9 mouse cellular contexts compared by ENCODE assay signal in genomic region chr17:34205746-34206176, GRCm38 (mm10). TPM values are rescaled to one million over a fixed set of nuclear protein-coding genes. Genes with fewer than 3 reads are reported as not detected.
DNase-seq lines count a peak whose midpoint lies in the region; ATAC-seq and TF ChIP-seq lines count a peak whose summit lies in the region.
"Had no signal": no experiment of that assay in that cellular context is flagged by ENCODE, and none has a peak within 500 bp of the region (broad histone marks: within the 10 kb centered on the region; RNA-seq: fewer than 3 reads in every experiment).

No protein-coding gene starts in this region.

- peak overlapping the region; percentile 17 for H3K4me3 ChIP-seq in cerebellum, adult 2 months (replicated peaks; ENCODE audit: insufficient read depth, low read depth, low read length)
- H3K4me3 ChIP-seq in heart, postnatal 0 days (ENCODE audit: low read depth, low read length) = peak overlapping the region; percentile 93
- peak overlapping the region; percentile 88 for H3K4me3 ChIP-seq in liver, embryonic 15.5 days (replicated peaks)
- H3K4me3 ChIP-seq in small intestine, adult 2 months (ENCODE audit: low read depth, low read length) = peak overlapping the region; percentile 82

- no peak overlapping the region for H3K27ac ChIP-seq in cerebellum, adult 2 months (ENCODE audit: insufficient read depth, low read length)
- no peak overlapping the region for H3K27ac ChIP-seq in heart, postnatal 0 days (ENCODE audit: low read depth)
- peak overlapping the region; percentile 67 for H3K27ac ChIP-seq in liver, embryonic 15.5 days (replicated peaks)
- peak overlapping the region; percentile 56 for H3K27ac ChIP-seq in small intestine, adult 2 months (ENCODE audit: insufficient read depth, low read depth, low read length)
- H3K27ac ChIP-seq: limb, embryonic 15.5 days had no signal

- TF ChIP-seq POLR2A in cerebellum, adult 2 months (IDR thresholded peaks at IDR 0.05; ENCODE audit: borderline replicate concordance, insufficient read depth, low read length) = no peak
- TF ChIP-seq POLR2A in brain, embryonic 14.5 days (IDR thresholded peaks at IDR 0.05; ENCODE audit: borderline replicate concordance, extremely low read depth, insufficient read depth, insufficient read length, poor library complexity, severe bottlenecking) = no peak
- TF ChIP-seq POLR2A in small intestine, adult 2 months (IDR thresholded peaks at IDR 0.05; ENCODE audit: low read depth, low read length) = no peak

- TF ChIP-seq CTCF in cerebellum, adult 2 months (IDR thresholded peaks at IDR 0.05; ENCODE audit: borderline replicate concordance, insufficient read depth, low read depth, low read length) = peak; percentile 49; the same call in 1 of the 2 replicates
- TF ChIP-seq CTCF in brain, embryonic 14.5 days (IDR thresholded peaks at IDR 0.05; ENCODE audit: borderline replicate concordance, extremely low read depth, insufficient read depth, insufficient read length) = peak; percentile 51; the same call in 1 of the 2 replicates
- TF ChIP-seq CTCF in heart, postnatal 0 days (IDR thresholded peaks at IDR 0.05; ENCODE audit: low read depth) = peak; percentile 58
- TF ChIP-seq CTCF in small intestine, adult 2 months (IDR thresholded peaks at IDR 0.05; ENCODE audit: extremely low read depth, insufficient read length, insufficient replicate concordance, low read depth, low read length) = peak; percentile 46; the same call in 1 of the 2 replicates

- peak overlapping the region; percentile 99 for H3K4me2 ChIP-seq in heart, postnatal 0 days (ENCODE audit: low read depth, low read length)
- H3K4me2 ChIP-seq in liver, embryonic 15.5 days = peak overlapping the region; percentile 94

- peak; percentile 37; the same call in 1 of the 2 replicates for ATAC-seq in heart, postnatal 0 days (ENCODE audit: insufficient read depth, low read depth)
- 0 out of 2 replicates have a peak, but pooled peaks have one; percentile 24 for ATAC-seq in liver, embryonic 15.5 days (ENCODE audit: insufficient read depth)

- DNase-seq in cerebellum, adult 2 months = peak in 1 of 2 experiments; percentile 16
- DNase-seq in cerebellum, adult 11-12 months = no peak
- DNase-seq in 3T3-L1 (ENCODE audit: low read depth, low spot score) = peak; percentile 73
- DNase-seq in brain, embryonic 14.5 days (ENCODE audit: low read depth) = peak; percentile 29
- DNase-seq in heart, postnatal 0 days (ENCODE audit: low spot score) = peak; percentile 35
- DNase-seq in layer of hippocampus, postnatal 25 days (ENCODE audit: extremely low spot score in 1 of 2, low spot score in 1 of 2) = no peak

- H3K9ac ChIP-seq in heart, postnatal 0 days (replicated peaks; ENCODE audit: low read depth, low read length) = peak overlapping the region; percentile 75; the same call in 1 of the 2 replicates
- peak overlapping the region; percentile 77 for H3K9ac ChIP-seq in liver, embryonic 15.5 days
- H3K9ac ChIP-seq: limb, embryonic 15.5 days had no signal

- H3K36me3 ChIP-seq in heart, postnatal 0 days (replicated peaks; ENCODE audit: control insufficient read depth, insufficient read depth, low read length) = no peaks in the 10 kb centered on the region
- H3K36me3 ChIP-seq in liver, embryonic 15.5 days (replicated peaks) = no peaks in the 10 kb centered on the region
- peaks cover 20% of the 10 kb centered on the region for H3K36me3 ChIP-seq in small intestine, adult 2 months (ENCODE audit: control insufficient read depth, insufficient read depth, low read length)
- H3K36me3 ChIP-seq: limb, embryonic 15.5 days had no signal

- TF ChIP-seq EP300 in heart, postnatal 0 days (IDR thresholded peaks at IDR 0.05; ENCODE audit: low read depth) = no peak

- 24% methylated on average over 9 of the region's 9 CpGs for WGBS in cerebellum, adult 2 months
- WGBS in heart, postnatal 0 days = 14% methylated on average over 9 of the region's 9 CpGs
- WGBS in liver, embryonic 15.5 days (ENCODE audit: insufficient replicate concordance) = 10% methylated on average over 9 of the region's 9 CpGs
- 32% methylated on average over 9 of the region's 9 CpGs for WGBS in small intestine, adult 2 months

- no peaks in the 10 kb centered on the region for H3K4me1 ChIP-seq in cerebellum, adult 2 months (ENCODE audit: control insufficient read depth, insufficient read depth, low read length)
- no peaks in the 10 kb centered on the region; the same call in 1 of the 2 replicates for H3K4me1 ChIP-seq in heart, postnatal 0 days (ENCODE audit: control insufficient read depth, insufficient read depth)
- peaks cover 35% of the 10 kb centered on the region for H3K4me1 ChIP-seq in liver, embryonic 15.5 days (replicated peaks)
- H3K4me1 ChIP-seq in small intestine, adult 2 months (ENCODE audit: control insufficient read depth, insufficient read depth, insufficient read length, low read length) = peaks cover 10% of the 10 kb centered on the region

- 0 out of 2 replicates have a peak, but pooled peaks cover 2% of the 10 kb centered on the region for H3K9me3 ChIP-seq in heart, postnatal 0 days (replicated peaks; ENCODE audit: control insufficient read depth, low read length)
- no peaks in the 10 kb centered on the region for H3K9me3 ChIP-seq in liver, embryonic 15.5 days (replicated peaks)
- H3K9me3 ChIP-seq: limb, embryonic 15.5 days had no signal

- H3K27me3 ChIP-seq in cerebellum, adult 2 months (ENCODE audit: control insufficient read depth, insufficient read depth, low read length) = no peaks in the 10 kb centered on the region
- H3K27me3 ChIP-seq in heart, postnatal 0 days (ENCODE audit: control insufficient read depth, insufficient read depth, low read length) = no peaks in the 10 kb centered on the region
- peaks cover 6% of the 10 kb centered on the region; the same call in 1 of the 2 replicates for H3K27me3 ChIP-seq in liver, embryonic 15.5 days
- H3K27me3 ChIP-seq in small intestine, adult 2 months (ENCODE audit: control insufficient read depth, insufficient read depth, low read length) = no peaks in the 10 kb centered on the region

RNA-seq across cellular contexts. Expression of gene Tap2, which starts 2.4 kb away (rescaled TPM):
- polyA plus RNA-seq in cerebellum, adult 2 months (2012; rRNA removed) = 9.1 and 10.0 TPM in 2 replicates
- polyA plus RNA-seq in brain, embryonic 14.5 days (2012; rRNA removed) = 0.93 and 1.1 TPM in 2 replicates
- total RNA-seq in heart, postnatal 0 days (2014; rRNA removed; ENCODE audit: low replicate concordance) = 3.3 and 14.5 TPM in 2 replicates
- polyA plus RNA-seq in heart, postnatal 0 days (2015; fragmentation: Nextera tagmentation; extraction: Ambion mirVana) = 7.0 and 7.5 TPM in 2 replicates
- 7.2 and 7.4 TPM in 2 replicates for polyA plus RNA-seq in liver, embryonic 15.5 days (2015; fragmentation: Nextera tagmentation; extraction: Ambion mirVana)
- 30.4 and 66.1 TPM in 2 replicates for polyA plus RNA-seq in small intestine, adult 2 months (2012; rRNA removed)
- total RNA-seq in layer of hippocampus, postnatal 25 days (2021) = 1 to 10 TPM; 7.0 to 8.9 TPM

RNA-seq across cellular contexts. Expression of gene Psmb8, which starts 8.2 kb away (rescaled TPM):
- 5.8 and 7.3 TPM in 2 replicates for polyA plus RNA-seq in cerebellum, adult 2 months (2012; rRNA removed)
- polyA plus RNA-seq in brain, embryonic 14.5 days (2012; rRNA removed) = 2.0 and 2.4 TPM in 2 replicates
- total RNA-seq in heart, postnatal 0 days (2014; rRNA removed; ENCODE audit: low replicate concordance) = 9.7 and 11.0 TPM in 2 replicates
- 9.4 and 9.9 TPM in 2 replicates for polyA plus RNA-seq in heart, postnatal 0 days (2015; fragmentation: Nextera tagmentation; extraction: Ambion mirVana)
- polyA plus RNA-seq in liver, embryonic 15.5 days (2015; fragmentation: Nextera tagmentation; extraction: Ambion mirVana) = 21.9 and 22.8 TPM in 2 replicates
- 135 and 293 TPM in 2 replicates for polyA plus RNA-seq in small intestine, adult 2 months (2012; rRNA removed)
- 1 to 10 TPM; 2.2 to 3.3 TPM for total RNA-seq in layer of hippocampus, postnatal 25 days (2021)

RNA-seq across cellular contexts. Expression of gene Psmb9, which starts 18.2 kb away (rescaled TPM):
- 2.2 and 2.7 TPM in 2 replicates for polyA plus RNA-seq in cerebellum, adult 2 months (2012; rRNA removed)
- polyA plus RNA-seq in brain, embryonic 14.5 days (2012; rRNA removed) = 0.86 and 1.1 TPM in 2 replicates
- total RNA-seq in heart, postnatal 0 days (2014; rRNA removed; ENCODE audit: low replicate concordance) = 2.9 and 6.3 TPM in 2 replicates
- polyA plus RNA-seq in heart, postnatal 0 days (2015; fragmentation: Nextera tagmentation; extraction: Ambion mirVana) = 2.5 and 3.6 TPM in 2 replicates
- polyA plus RNA-seq in liver, embryonic 15.5 days (2015; fragmentation: Nextera tagmentation; extraction: Ambion mirVana) = 10.6 and 11.2 TPM in 2 replicates
- 112 and 204 TPM in 2 replicates for polyA plus RNA-seq in small intestine, adult 2 months (2012; rRNA removed)
- total RNA-seq in layer of hippocampus, postnatal 25 days (2021) = 1 to 10 TPM; 1.6 to 1.7 TPM

RNA-seq across cellular contexts. Expression of gene Tap1, which starts 18.4 kb away (rescaled TPM):
- polyA plus RNA-seq in cerebellum, adult 2 months (2012; rRNA removed) = 2.6 and 2.7 TPM in 2 replicates
- polyA plus RNA-seq in brain, embryonic 14.5 days (2012; rRNA removed) = 1.8 and 2.1 TPM in 2 replicates
- 8.8 and 10.7 TPM in 2 replicates for total RNA-seq in heart, postnatal 0 days (2014; rRNA removed; ENCODE audit: low replicate concordance)
- 2.7 and 3.7 TPM in 2 replicates for polyA plus RNA-seq in heart, postnatal 0 days (2015; fragmentation: Nextera tagmentation; extraction: Ambion mirVana)
- polyA plus RNA-seq in liver, embryonic 15.5 days (2015; fragmentation: Nextera tagmentation; extraction: Ambion mirVana) = 4.2 and 4.8 TPM in 2 replicates
- 35.1 and 100 TPM in 2 replicates for polyA plus RNA-seq in small intestine, adult 2 months (2012; rRNA removed)
- 1 to 10 TPM; 3.0 to 3.4 TPM for total RNA-seq in layer of hippocampus, postnatal 25 days (2021)

RNA-seq across cellular contexts. Expression of gene H2-Ob, which starts 32.9 kb away (rescaled TPM):
- 0.67 and 0.86 TPM in 2 replicates for polyA plus RNA-seq in cerebellum, adult 2 months (2012; rRNA removed)
- polyA plus RNA-seq in brain, embryonic 14.5 days (2012; rRNA removed) = 0.04 and 0.11 TPM in 2 replicates
- total RNA-seq in heart, postnatal 0 days (2014; rRNA removed; ENCODE audit: low replicate concordance) = not detected in 2 replicates
- 0.08 and 0.14 TPM in 2 replicates for polyA plus RNA-seq in heart, postnatal 0 days (2015; fragmentation: Nextera tagmentation; extraction: Ambion mirVana)
- 0.31 and 0.51 TPM in 2 replicates for polyA plus RNA-seq in liver, embryonic 15.5 days (2015; fragmentation: Nextera tagmentation; extraction: Ambion mirVana)
- 5.3 and 13.7 TPM in 2 replicates for polyA plus RNA-seq in small intestine, adult 2 months (2012; rRNA removed)
- under 1 TPM; 0.25 to 0.47 TPM for total RNA-seq in layer of hippocampus, postnatal 25 days (2021)
- polyA plus RNA-seq: limb, embryonic 15.5 days had no signal

Comparison
In these comparisons a context has a peak if more than half of its experiments do, and no peak if none do; other contexts are left out.
1. DNase-seq: peak in 3T3-L1 (single experiment), brain, embryonic 14.5 days (single experiment) and heart, postnatal 0 days (single experiment); none in cerebellum, adult 11-12 months (single experiment) and layer of hippocampus, postnatal 25 days (0 of 2).
2. H3K27ac ChIP-seq: peak in liver, embryonic 15.5 days (single experiment) and small intestine, adult 2 months (single experiment); none in cerebellum, adult 2 months (single experiment) and heart, postnatal 0 days (single experiment).
3. H3K4me3 ChIP-seq: peak in every context shown above with its lines; median percentile 93 in heart, postnatal 0 days; 88 in liver, embryonic 15.5 days; 82 in small intestine, adult 2 months; 17 in cerebellum, adult 2 months.
4. Peak in every context shown above with its lines, with median percentiles within 50 percentile points of each other: CTCF ChIP-seq.